Mouse (Mus musculus) R1 (cell line): ENCODE measurements around the gene 4933436I01Rik.

ENCODE experiments used
- DNase-seq: peaks from one replicate; pipeline ENCODE4 v3.0.0-alpha.2; 2018; ENCODE audit warnings: low read depth, low spot score

The 4933436I01Rik gene

DNA sequence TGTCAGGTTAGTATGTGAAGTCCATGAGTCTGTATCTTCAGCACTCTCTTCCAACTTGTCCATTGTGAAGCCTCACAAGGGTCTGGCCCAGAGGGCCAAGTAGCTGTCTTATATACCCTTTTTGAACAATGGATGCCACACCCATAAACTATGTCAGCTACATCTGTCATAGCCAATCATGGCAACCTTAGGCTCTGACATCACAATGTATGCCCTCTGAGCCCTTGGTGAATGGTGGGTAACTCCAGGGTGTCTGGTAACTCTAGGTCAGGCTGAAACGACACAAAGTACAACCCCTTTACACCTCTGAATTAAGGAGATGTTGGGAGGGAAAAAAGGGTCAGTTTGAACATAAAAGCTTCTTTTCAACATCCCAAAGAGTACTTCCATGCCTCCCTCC lies at the start of gene 4933436I01Rik:
Gene 4933436I01Rik (minus strand): TSS at position 101 of the 400 bp plus-strand sequence.
- no peak for DNase-seq

DNA sequence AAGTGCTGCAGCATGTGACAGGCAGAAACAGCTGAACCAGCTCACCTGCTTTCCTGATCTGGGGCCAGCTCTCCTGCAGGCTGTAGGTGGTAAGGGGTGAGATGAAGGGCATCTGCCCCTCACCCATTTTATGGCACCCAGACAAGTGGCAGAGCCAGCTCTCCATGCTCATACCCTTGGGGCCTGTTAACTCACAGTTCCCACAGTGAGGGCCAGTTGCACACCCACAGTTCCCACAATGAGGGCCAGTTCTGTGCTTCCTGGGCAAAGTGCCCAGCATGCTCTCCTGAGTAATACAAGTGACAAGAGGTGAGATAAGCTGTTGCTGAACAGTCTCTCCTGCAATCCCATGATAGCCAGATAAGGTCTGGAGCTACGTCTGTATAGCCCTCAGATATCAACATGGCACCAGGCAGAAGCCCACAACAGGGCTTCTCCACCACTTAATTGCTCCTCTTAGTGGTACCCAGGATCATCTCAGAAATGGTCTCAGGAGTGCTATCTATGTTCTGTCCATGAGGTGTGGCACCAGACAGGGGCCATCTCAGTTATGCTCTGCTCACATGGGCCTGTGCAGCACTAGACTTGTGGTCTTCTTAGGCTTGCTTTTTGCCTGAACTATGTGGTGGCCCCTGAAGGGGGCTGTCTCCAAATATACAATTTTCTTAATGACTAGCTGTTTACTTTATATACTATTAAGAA lies 3.7 kb upstream of the 4933436I01Rik start:
- no peak for DNase-seq

DNA sequence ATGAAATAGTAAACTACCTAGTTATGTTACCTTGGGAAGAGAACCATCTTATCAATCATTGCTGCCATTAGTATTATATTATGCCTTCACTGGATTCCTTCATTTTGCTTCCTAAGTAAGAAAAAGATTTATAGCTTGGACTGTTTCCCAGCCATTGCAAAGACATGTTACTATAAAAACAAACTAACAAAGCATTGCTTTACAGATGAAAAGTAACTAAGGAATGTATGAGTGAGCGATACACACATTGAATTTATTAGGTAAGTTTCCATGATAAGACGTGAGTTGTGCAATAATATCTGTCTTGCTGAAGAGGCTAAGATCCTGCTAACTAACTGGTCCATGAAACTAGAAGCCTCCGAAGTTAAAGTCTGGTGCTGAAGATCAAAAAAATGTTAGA lies 37.8 kb downstream of the 4933436I01Rik start:
- DNase-seq: no peak
